Mouse (Mus musculus) heart, embryonic 12.5 days (tissue): Measurements from ENCODE around the gene Lypd6. TPM values are rescaled to one million over a fixed set of nuclear protein-coding genes. Genes with fewer than 3 reads are reported as not detected.
A peak's percentile ranks its signal among the peaks of the same experiment; 100 is the strongest.

Source experiments
- ATAC-seq: fragments of 200-750 bp; cut with Nextera tagmentation; 2 replicates; pipeline ENCODE4 v1.8.0; 2017; ENCODE audit warnings: moderate TSS enrichment, moderate library complexity; ENCODE audit not compliant: insufficient number of reproducible peaks, low FRiP score
- H3K27ac ChIP-seq: fragments of 300-500 bp; sonication (generic); 2 replicates; pipeline ENCODE4 v1.5.1; 2016; ENCODE audit warnings: mild to moderate bottlenecking, moderate library complexity; ENCODE audit not compliant: poor library complexity, severe bottlenecking
- H3K27me3 ChIP-seq: fragments of 300-500 bp; sonication (generic); replicated peaks from 2 replicates; pipeline ENCODE4 v1.6.1; 2016; ENCODE audit warnings: mild to moderate bottlenecking, moderate library complexity
- H3K36me3 ChIP-seq: fragments of 300-500 bp; sonication (generic); 2 replicates; pipeline ENCODE4 v1.6.1; 2016; ENCODE audit warnings: mild to moderate bottlenecking, moderate library complexity
- H3K4me1 ChIP-seq: fragments of 300-500 bp; sonication (generic); replicated peaks from 2 replicates; pipeline ENCODE4 v1.6.1; 2016; ENCODE audit warnings: mild to moderate bottlenecking
- H3K4me2 ChIP-seq: fragments of 300-500 bp; sonication (generic); 2 replicates; pipeline ENCODE4 v1.6.1; 2016; ENCODE audit warnings: mild to moderate bottlenecking, moderate library complexity
- H3K4me3 ChIP-seq: fragments of 300-500 bp; sonication (generic); 2 replicates; pipeline ENCODE4 v1.5.1; 2016; ENCODE audit warnings: mild to moderate bottlenecking
- H3K9ac ChIP-seq: fragments of 300-500 bp; sonication (generic); 2 replicates; pipeline ENCODE4 v1.6.1; 2016; ENCODE audit warnings: mild to moderate bottlenecking, moderate library complexity
- H3K9me3 ChIP-seq: fragments of 300-500 bp; sonication (generic); replicated peaks from 2 replicates; pipeline ENCODE4 v1.6.1; 2016; ENCODE audit warnings: mild to moderate bottlenecking, moderate library complexity
- WGBS: fragments of 180-500 bp; shearing (Covaris S2); methylation state at CpG from one replicate; pipeline ENCODE4 v1.1.7; 2016; 5-methylcytosine and 5-hydroxymethylcytosine counted together
- polyA plus RNA-seq: library from polyadenylated mRNA; unstranded; fragments of >200 nt; fragmentation: Nextera tagmentation; extraction: Ambion mirVana; gene quantifications from 2 replicates; pipeline ENCODE4 v1.2.1, GENCODE M21; 2016

Lypd6 gene
- polyA plus RNA-seq, 1 experiment from 2014 or later = 5.4 TPM

GRCm38 (mm10) chr2:50147308-50147707 is 81.1 kb downstream of the Lypd6 start:
- no peak for ATAC-seq
- no peaks in the 10 kb centered on the region for H3K36me3 ChIP-seq
- no peaks in the 10 kb centered on the region for H3K9me3 ChIP-seq
- H3K4me2 ChIP-seq = no peak overlapping the region
- no peak overlapping the region for H3K27ac ChIP-seq
- peaks cover 29% of the 10 kb centered on the region for H3K4me1 ChIP-seq
- 65% methylated on average over 9 of the region's 9 CpGs for WGBS
- H3K9ac ChIP-seq = no peak overlapping the region
- no peak overlapping the region for H3K4me3 ChIP-seq
- H3K27me3 ChIP-seq = no peaks in the 10 kb centered on the region

GRCm38 (mm10) chr2:50149257-50150202 is 83.3 kb downstream of the Lypd6 start:
- Histone ChIP-seq H3K27ac (no peak overlapping the region), H3K9ac (no peak overlapping the region), H3K4me2 (no peak overlapping the region), H3K27me3 (no peaks in the 10 kb centered on the region), H3K36me3 (no peaks in the 10 kb centered on the region), H3K4me1 (peaks cover 29% of the 10 kb centered on the region), H3K9me3 (no peaks in the 10 kb centered on the region), H3K4me3 (no peak overlapping the region)
- ATAC-seq = no peak
- WGBS = 74% methylated on average over 6 of the region's 6 CpGs

- Histone ChIP-seq H3K9me3 (no peaks in the 10 kb centered on the region), H3K27ac (no peak overlapping the region), H3K4me3 (no peak overlapping the region), H3K36me3 (no peaks in the 10 kb centered on the region), H3K4me2 (no peak overlapping the region), H3K4me1 (peaks cover 29% of the 10 kb centered on the region), H3K9ac (no peak overlapping the region), H3K27me3 (no peaks in the 10 kb centered on the region)
- peak; percentile 61; the same call in 1 of the 2 replicates for ATAC-seq
- 53% methylated on average over 7 of the region's 7 CpGs for WGBS
These were observed 84.0 kb downstream of the Lypd6 start for GRCm38 (mm10) chr2:50150203-50150590.

GRCm38 (mm10) chr2:50150816-50151215 is 84.6 kb downstream of the Lypd6 start:
- Histone ChIP-seq H3K4me1 (peaks cover 29% of the 10 kb centered on the region), H3K4me3 (no peak overlapping the region), H3K9me3 (no peaks in the 10 kb centered on the region), H3K4me2 (no peak overlapping the region), H3K27me3 (no peaks in the 10 kb centered on the region), H3K36me3 (no peaks in the 10 kb centered on the region), H3K9ac (no peak overlapping the region), H3K27ac (no peak overlapping the region)
- WGBS = 55% methylated on average over 5 of the region's 5 CpGs
- ATAC-seq = no peak

GRCm38 (mm10) chr2:50151401-50151800 is 85.2 kb downstream of the Lypd6 start:
- H3K27me3 ChIP-seq = no peaks in the 10 kb centered on the region
- H3K4me1 ChIP-seq = peaks cover 29% of the 10 kb centered on the region
- no peak overlapping the region for H3K27ac ChIP-seq
- ATAC-seq = no peak
- no peak overlapping the region for H3K4me2 ChIP-seq
- H3K9me3 ChIP-seq = 0 out of 2 replicates have a peak, but pooled peaks cover 3% of the 10 kb centered on the region
- H3K4me3 ChIP-seq = no peak overlapping the region
- H3K36me3 ChIP-seq = no peaks in the 10 kb centered on the region
- 54% methylated on average over 2 of the region's 2 CpGs for WGBS
- H3K9ac ChIP-seq = no peak overlapping the region

- H3K36me3 ChIP-seq = no peaks in the 10 kb centered on the region
- no peak overlapping the region for H3K9ac ChIP-seq
- peaks cover 26% of the 10 kb centered on the region for H3K4me1 ChIP-seq
- H3K4me2 ChIP-seq = no peak overlapping the region
- H3K9me3 ChIP-seq = 0 out of 2 replicates have a peak, but pooled peaks cover 3% of the 10 kb centered on the region
- no peak overlapping the region for H3K4me3 ChIP-seq
- no peak overlapping the region for H3K27ac ChIP-seq
- no peaks in the 10 kb centered on the region for H3K27me3 ChIP-seq
- 75% methylated on average over 3 of the region's 3 CpGs for WGBS
- ATAC-seq = no peak
These were observed 85.7 kb downstream of the Lypd6 start for GRCm38 (mm10) chr2:50151879-50152278.

GRCm38 (mm10) chr2:50156009-50156408 is 89.8 kb downstream of the Lypd6 start:
- no peak overlapping the region for H3K4me2 ChIP-seq
- ATAC-seq = no peak
- 0 out of 2 replicates have a peak, but pooled peaks cover 3% of the 10 kb centered on the region for H3K9me3 ChIP-seq
- WGBS = 88% methylated on average over 10 of the region's 10 CpGs
- H3K4me1 ChIP-seq = peaks cover 20% of the 10 kb centered on the region
- H3K9ac ChIP-seq = no peak overlapping the region
- no peak overlapping the region for H3K27ac ChIP-seq
- no peaks in the 10 kb centered on the region for H3K36me3 ChIP-seq
- H3K27me3 ChIP-seq = no peaks in the 10 kb centered on the region
- H3K4me3 ChIP-seq = no peak overlapping the region

GRCm38 (mm10) chr2:50160069-50160468 is 93.8 kb downstream of the Lypd6 start:
- Histone ChIP-seq H3K27me3 (no peaks in the 10 kb centered on the region), H3K4me1 (peaks cover 19% of the 10 kb centered on the region), H3K36me3 (no peaks in the 10 kb centered on the region), H3K9me3 (0 out of 2 replicates have a peak, but pooled peaks cover 3% of the 10 kb centered on the region), H3K9ac (no peak overlapping the region), H3K4me2 (no peak overlapping the region), H3K4me3 (no peak overlapping the region), H3K27ac (peak overlapping the region; percentile 35; the same call in 1 of the 2 replicates)
- 90% methylated on average over 3 of the region's 3 CpGs for WGBS
- no peak for ATAC-seq

- Histone ChIP-seq H3K4me3 (no peak overlapping the region), H3K9me3 (no peaks in the 10 kb centered on the region), H3K4me2 (no peak overlapping the region), H3K4me1 (peaks cover 29% of the 10 kb centered on the region), H3K36me3 (no peaks in the 10 kb centered on the region), H3K27ac (no peak overlapping the region), H3K27me3 (no peaks in the 10 kb centered on the region), H3K9ac (no peak overlapping the region)
- ATAC-seq = no peak
- WGBS = 81% methylated on average over 8 of the region's 8 CpGs
These were observed 97.4 kb downstream of the Lypd6 start for GRCm38 (mm10) chr2:50163608-50164007.

- peaks cover 18% of the 10 kb centered on the region; the same call in 1 of the 2 replicates for H3K4me1 ChIP-seq
- no peaks in the 10 kb centered on the region for H3K27me3 ChIP-seq
- H3K4me2 ChIP-seq = no peak overlapping the region
- no peak overlapping the region for H3K27ac ChIP-seq
- H3K9me3 ChIP-seq = no peaks in the 10 kb centered on the region
- H3K4me3 ChIP-seq = no peak overlapping the region
- ATAC-seq = no peak
- no peaks in the 10 kb centered on the region for H3K36me3 ChIP-seq
- WGBS = 47% methylated on average over 6 of the region's 6 CpGs
- no peak overlapping the region for H3K9ac ChIP-seq
These were observed 99.0 kb downstream of the Lypd6 start for GRCm38 (mm10) chr2:50165277-50165676.

- no peaks in the 10 kb centered on the region for H3K27me3 ChIP-seq
- H3K27ac ChIP-seq = no peak overlapping the region
- H3K4me1 ChIP-seq = peaks cover 18% of the 10 kb centered on the region; the same call in 1 of the 2 replicates
- no peak overlapping the region for H3K4me3 ChIP-seq
- 59% methylated on average over 5 of the region's 5 CpGs for WGBS
- no peak overlapping the region for H3K9ac ChIP-seq
- ATAC-seq = no peak
- no peaks in the 10 kb centered on the region; the same call in 1 of the 2 replicates for H3K9me3 ChIP-seq
- H3K36me3 ChIP-seq = no peaks in the 10 kb centered on the region
- no peak overlapping the region for H3K4me2 ChIP-seq
These were observed 99.9 kb downstream of the Lypd6 start for GRCm38 (mm10) chr2:50166082-50166481.
